Mouse (Mus musculus): ENCODE measurements at regions not wholly inside any gene's neighbourhood (a gene's known extent, or its start where the extent isn't known, plus 50 kb on each side); places are given as distances from the start of the nearest gene placed in this dataset.

GRCm38 (mm10) chr11:105538421-105539210 is 51.2 kb upstream of the Tanc2 start:
- no peak for DNase-seq

GRCm38 (mm10) chr11:105532616-105533015 is 57.2 kb upstream of the Tanc2 start:
- DNase-seq: no peak

- no peak for DNase-seq
Measured at GRCm38 (mm10) chr11:105530711-105531157, 59.1 kb upstream of the Tanc2 start.

- DNase-seq: no peak
Measured at GRCm38 (mm10) chr11:105526066-105526465, 63.7 kb upstream of the Tanc2 start.

- DNase-seq: no peak
Measured at GRCm38 (mm10) chr11:105525608-105526007, 64.2 kb upstream of the Tanc2 start.

DNA sequence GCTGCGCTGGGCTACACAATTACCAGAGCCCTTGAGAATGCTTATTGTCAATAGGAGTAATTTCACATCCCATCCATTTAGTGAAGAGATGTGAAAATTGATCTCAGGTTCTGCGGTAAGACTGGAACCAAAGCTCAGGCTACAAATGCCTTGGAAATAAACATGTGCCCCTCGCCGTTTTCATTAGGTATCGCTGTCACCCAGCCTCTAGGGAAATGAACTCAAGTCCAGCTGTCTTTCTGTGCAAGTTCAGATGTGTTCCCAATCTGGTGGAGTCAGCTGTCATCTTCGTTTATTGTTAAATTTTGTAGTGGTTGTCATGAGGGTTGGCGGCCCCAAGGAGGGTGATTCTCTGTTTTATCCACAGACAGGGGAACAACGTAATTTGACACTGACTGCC is 65.4 kb upstream of the Tanc2 start:
- DNase-seq: no peak

DNA sequence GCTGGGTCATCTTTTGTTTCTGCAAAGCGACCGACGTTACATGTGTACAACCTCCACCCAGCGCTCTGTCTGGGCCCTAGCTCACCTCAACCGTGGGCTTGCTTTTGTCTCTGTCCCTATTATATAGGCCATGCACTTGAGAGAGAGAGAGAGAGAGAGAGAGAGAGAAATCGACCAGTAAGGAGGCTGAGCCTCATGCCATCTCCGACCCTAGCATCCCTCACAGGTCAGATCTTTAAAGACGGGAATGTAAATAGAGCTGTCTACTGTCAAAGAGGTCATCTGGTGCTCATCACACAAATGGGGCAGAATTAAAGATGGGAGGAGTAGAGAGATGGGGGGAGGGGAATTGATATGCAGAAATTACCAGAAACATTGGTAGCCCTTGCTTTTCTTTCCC is 66.0 kb upstream of the Tanc2 start:
- DNase-seq: no peak

DNA sequence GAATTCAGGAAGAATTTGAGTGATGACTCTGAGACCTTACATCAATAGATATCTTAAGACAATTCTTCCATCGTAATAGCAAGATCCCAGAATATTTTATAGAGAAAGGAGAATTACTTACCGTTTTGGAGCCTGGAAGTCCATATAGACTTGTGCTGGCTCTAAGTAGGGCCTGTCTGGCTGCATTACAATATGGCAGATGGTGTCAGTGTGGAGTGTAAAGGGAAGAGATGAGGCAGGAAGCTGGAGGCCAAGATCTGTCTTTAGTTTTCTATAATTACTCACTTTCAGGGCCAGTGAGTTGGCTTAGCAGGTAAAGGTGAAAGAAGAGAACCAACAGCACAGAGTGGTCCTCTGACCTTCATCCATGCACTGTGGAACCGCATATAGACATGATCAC is 63.9 kb upstream of the March10 start:
- DNase-seq: peak; percentile 13

DNA sequence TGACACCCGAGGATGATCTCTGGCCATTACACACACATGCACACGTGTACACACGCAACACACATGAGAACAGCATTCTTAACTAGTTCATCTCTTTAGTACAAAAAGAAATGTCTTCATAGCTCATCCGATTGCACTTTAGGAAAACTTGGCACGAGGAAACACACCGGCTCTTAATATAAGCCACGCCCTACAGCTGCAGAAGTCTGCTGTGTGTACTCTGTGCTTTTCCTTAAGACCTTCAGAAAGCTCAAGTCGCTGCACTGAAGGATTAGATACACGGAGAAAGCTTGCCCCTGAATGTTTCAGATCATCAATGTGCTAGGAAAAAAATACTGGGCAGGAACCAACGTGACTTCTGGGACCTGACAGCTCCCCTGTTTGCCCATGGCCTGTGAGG is 56.7 kb upstream of the March10 start:
- DNase-seq: no peak

DNA sequence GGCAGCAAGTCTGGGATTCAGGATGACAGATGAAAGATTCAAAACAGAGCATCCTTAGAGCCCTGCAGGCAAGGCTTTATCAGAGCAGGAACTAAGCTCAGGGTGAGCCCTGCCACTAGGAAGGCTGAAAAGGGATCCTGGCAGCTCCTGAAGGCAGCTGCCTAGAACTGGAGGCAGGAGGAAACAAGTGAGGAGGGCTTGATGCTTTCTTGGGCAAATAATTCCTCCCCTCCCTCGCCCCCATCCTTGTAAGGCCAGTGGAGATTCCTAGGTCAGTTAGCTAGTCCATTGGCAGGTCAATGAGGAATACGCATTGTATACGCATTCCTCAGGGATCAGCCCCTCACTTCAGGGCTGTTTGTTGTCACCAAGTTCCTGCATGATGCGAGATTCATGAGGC is 54.1 kb upstream of the March10 start:
- DNase-seq: no peak

GRCm38 (mm10) chr11:105510056-105510455 is 53.5 kb upstream of the March10 start:
- no peak for DNase-seq

- no peak for DNase-seq
Measured at GRCm38 (mm10) chr11:105508660-105509038, 52.1 kb upstream of the March10 start.

DNA sequence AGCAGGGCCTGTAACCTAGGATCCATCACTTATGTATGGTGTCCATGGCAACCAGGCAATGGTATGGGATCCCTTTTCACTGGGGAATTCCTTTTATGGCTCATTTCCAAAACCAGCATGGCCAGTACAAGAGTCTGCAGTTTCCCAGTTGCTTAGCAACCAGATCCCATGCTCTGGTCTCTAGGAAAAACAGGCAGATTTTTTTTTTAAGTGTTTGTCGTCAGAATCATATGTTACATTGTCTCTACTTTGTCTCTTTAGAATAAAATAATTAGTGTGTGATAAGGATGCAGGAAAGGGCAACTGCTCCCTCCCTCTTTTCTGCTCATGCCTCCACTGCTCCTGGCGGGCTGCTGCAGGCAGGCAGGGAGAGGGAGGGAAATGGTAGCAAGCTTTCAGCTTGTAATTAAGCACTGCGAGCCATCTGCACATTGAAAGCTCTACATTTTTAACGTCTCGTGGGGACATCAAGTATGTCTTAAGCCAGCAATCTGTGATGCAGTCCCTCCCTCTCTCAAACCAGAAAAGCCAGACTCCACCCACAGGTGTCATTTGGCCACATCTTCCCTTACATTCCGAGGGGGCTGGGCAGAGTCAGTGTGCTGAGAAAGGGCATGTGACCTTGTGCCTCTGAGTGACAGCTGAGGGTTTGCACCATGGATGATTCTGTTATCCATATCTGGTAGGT is 51.6 kb upstream of the March10 start:
- no peak for DNase-seq

DNA sequence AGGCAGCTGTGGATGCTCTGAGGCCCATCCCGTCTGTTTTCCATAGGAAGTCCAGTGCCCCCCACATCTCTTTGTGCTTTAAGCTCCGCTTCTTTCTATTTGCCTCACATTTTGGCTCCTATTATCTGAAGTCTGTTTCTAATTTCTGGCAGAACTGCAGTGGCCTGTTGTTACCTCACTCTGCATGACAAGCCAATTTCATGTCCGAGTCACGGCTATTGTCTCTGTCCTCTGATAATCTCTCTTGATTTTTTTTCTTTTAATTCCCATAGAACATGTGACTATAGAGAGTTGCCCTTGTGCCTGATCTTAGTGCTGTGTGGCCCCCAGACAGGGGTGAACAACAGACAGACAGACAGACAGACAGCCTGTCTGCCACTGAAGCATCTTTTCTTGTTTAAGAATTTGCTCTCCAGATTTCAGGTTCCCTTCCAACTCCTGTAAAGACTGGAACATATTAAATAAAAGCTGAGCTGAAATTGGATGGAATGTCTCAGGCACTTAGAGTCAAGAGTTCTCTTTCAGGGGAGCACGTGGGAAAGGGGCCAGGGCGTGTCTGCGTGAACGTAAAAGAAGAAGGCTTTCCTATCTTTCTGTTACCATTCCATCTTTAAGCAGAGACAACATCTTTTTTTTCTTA is 50.9 kb upstream of the March10 start:
- DNase-seq: no peak
